Mouse (Mus musculus) CH12F3 (cell line): ENCODE data around the gene Tmem150c.

Experiments
- in situ Hi-C: fragments of 300-500 bp; cut with MboI; formaldehyde crosslinking; loops from 2 replicates; pipeline ENCODE4 v1.14.3; 2020; ENCODE audit warnings: low sequenced_read_pairs

Tmem150c gene

DNA sequence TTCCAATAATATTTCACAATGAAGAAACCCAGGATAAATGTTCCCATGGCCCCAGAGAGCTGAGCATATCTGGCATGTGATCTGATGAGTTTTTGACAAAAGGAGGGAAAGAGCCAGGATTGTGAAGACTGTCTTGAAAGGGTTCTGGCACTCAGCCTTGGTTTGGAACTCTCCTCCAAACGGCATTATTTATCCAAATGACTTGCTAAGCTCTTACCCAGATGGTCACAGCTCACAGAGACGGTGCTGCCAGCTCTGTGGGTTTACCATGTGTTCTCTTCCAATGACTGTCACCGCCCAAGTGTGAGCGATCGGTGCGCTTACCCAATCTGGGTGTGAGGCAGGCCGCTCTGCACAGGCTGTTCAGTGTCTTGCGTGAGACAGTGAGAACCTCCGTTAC is 50.7 kb downstream of the Tmem150c start:
- in situ Hi-C loops: no loop called here

DNA sequence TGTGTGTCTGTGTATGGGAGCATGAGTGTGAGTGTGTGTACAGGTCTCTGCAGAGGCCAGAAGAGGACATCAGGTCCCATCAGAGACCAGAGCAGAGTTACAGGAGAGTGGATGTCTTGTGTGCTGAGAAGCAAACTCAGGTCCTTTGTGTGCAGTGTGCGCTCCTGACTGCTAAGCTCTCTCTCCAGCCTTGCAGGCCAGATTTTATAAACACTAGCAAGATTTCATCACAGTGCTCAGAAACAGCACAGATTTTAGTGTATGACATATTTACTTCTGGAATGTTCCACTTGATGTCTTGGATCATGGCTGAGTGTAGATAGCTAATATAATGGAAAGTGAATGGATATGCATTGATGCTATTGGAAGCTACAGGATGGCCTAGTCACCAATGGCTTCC is 57.2 kb downstream of the Tmem150c start:
- in situ Hi-C loops: no loop called here

DNA sequence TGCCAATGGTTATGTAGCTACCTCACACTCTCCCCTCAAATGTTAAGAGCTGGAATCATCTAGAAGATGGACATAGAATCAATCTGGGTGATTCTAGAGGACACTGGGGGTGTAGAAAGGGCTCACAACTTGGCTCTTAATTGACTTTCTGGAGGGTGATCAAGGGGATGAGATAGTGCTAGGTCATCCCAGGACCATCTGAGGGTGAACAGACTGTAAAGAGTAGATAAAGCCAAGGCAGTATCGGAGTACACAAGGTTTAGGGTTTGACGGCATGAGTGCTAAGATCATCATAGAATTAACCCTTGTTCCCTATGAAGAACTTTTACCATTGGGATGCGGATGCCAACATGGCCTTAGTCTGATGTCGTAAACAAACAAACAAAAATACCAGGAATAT is 61.6 kb downstream of the Tmem150c start:
- in situ Hi-C loops: no loop called here

DNA sequence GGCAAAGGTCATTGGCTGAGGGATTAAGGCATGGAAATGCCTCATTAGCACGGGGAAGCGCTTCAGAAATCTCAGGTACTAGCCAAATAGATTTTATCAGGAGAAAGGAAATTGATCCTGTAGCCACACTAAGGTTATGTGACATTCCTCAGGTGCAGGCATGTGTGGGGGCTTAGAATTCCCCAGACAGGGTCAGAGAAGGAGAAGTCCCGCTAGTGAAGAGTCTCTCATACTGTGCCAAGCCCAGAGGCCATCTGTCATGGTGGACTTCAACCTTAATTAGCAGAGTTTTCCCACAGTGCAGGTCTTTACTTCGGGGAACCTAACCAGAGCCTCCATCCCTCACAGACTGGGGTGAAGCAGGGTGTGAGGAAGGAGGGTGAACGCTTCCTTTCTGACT is 62.7 kb downstream of the Tmem150c start:
- in situ Hi-C loops: no loop called here

DNA sequence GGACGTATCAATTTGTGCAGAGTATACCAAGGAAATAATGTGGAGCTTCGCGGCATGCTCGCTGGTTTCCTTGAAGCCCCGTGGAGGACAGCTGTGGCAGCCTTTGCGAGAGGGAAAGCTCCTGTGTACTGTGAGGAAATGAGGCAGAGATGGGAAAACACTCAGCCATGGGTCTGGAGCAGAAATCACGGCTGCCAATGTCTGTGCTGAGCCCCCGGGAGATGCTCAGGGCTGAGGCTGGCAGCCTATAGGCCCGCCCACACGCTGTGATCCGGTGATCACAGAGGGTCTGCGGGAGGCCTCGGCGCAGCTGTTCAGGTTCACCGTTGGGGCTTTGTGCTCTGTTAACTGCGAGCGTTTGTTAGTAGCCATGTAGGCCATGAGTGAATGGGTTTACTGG is 68.0 kb downstream of the Tmem150c start:
- in situ Hi-C loops: no loop called here

DNA sequence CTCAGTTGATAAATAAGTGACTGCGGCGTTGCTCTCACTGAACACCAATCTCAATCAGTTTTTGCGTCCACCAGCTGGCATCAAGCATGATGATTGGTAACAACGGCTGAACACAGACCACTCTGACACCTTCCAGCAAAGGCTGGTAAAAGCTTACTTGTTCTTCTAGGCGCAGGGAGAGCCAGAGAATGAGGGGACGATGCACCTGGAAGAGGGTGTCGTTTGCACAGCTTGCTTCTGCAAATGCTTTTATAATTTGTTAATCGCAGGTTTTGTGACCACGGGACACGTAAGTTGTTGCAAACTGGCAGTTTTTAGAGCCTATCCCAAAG is 68.4 kb downstream of the Tmem150c start:
- in situ Hi-C loops: no loop called here

DNA sequence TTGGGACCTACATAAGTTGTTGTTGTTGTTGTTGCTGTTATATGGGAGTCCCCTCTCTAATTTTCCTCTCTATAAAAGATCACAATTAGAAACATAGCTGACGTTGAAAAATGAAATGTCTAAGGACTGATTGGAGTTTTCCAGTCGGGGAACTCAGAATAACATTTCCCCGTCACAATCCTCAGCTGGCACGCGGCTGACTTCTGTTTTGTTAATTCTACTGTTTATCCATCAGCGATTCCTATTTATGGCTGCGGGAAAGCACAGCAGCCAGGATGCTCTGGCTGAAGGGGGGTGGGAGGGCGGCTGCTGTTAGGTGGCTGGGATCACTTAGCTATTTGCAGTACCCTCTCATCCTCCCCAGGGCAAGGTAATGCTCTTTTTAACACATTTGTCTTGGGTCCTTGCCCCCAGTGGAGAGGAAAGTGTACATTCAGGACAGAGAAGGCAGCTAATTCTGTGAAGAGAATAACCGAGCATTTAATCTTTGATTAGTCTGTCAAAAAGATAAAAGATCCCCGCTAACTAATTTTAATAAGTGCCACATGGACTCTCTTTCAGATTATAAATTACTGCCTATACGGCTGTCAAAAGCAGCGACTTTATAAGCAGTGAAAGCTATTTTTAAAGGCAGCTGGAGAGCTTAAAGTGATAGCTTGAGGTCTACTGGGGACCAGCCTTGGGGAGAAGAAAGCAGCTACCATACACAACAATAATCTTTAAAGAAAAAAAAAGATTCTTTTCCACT is 68.9 kb downstream of the Tmem150c start:
- in situ Hi-C loops: no loop called here

DNA sequence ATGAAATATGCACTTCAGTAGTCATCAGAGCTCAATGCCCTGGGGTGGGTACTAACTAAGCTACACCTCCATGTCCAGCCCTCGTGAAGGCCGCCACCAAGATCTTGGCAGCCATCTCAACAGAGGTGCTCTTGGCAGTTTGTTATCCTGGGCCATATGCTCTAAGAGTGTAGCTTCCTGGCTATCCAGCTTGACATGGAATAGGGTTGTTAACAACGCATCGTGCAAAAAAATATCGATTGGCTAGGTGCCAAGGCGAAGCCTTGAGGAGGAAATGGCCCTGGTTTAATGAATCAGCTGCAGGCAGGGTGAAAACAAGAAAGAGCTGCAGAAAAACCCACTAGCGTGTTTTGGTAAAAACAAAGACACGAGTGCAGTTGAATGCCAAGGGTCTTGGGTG is 74.5 kb downstream of the Tmem150c start:
- in situ Hi-C loops: no loop called here

DNA sequence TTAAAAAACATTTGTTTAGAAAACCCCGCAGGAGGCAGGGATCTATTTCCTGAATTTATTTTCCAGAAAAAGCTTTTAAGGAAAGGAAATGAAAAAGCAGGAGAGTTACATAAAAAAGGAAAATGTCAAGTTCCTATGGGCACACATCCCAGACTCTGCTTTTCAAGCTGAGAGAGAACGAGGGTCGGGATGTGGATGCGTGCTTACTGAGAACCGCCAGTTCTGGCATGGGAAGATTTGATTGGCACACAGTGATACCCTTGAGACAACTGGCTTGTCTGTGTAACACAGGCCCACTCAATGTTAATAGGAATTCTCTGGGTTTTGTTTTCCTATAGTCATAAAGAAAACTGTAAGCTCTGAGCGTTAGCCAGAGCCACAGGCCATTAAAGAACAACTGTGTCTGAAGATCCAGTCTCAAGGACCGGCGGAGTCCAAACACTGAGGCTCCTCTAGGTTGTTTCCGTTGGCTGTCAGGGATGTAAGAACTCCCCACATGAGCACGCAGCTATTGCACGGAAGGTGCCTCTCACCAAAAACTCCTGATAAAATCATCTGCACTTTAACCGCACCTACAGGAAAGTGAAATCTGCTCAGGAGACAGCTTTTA is 75.5 kb downstream of the Tmem150c start:
- in situ Hi-C loops: no loop called here

DNA sequence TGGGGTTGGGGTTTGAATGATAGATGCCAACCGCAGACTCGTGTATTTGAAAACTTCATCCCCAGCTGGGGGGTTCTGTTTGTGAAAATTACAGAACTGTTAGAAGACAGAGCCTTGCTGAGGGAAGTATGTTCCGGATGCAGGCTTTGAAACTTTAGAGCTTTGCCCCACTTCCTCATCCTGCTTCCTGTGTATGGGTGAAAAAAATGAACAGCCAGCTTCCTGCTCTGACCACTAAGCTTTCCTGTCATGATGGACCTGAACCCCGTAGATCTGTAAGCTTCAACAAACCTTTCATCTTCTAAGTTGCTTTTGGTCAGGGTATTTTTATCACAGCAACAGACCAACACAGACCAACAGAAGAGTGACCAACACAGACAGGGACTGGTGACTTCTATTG is 77.6 kb downstream of the Tmem150c start:
- in situ Hi-C loops: no loop called here

DNA sequence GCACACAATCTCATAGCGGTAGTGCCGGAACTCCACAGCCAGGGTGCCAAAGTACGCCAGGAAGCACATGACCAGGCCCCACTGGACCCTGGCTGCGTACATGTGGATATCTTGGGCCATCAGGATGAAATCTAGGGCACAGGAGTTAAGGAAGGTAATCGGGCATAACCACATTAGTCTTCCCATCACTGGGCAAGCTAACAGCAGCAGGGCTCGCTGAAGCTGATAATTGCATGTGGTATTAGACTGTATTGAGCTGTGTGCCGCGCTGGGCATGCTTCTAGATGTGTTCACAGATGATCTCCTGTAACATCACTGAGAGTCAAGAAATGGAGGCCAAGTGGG is 79.7 kb downstream of the Tmem150c start:
- in situ Hi-C loops: loop anchor here (10.0 kb wide), 1 partner anchor 165 kb away; no protein-coding TSS in a partner anchor

DNA sequence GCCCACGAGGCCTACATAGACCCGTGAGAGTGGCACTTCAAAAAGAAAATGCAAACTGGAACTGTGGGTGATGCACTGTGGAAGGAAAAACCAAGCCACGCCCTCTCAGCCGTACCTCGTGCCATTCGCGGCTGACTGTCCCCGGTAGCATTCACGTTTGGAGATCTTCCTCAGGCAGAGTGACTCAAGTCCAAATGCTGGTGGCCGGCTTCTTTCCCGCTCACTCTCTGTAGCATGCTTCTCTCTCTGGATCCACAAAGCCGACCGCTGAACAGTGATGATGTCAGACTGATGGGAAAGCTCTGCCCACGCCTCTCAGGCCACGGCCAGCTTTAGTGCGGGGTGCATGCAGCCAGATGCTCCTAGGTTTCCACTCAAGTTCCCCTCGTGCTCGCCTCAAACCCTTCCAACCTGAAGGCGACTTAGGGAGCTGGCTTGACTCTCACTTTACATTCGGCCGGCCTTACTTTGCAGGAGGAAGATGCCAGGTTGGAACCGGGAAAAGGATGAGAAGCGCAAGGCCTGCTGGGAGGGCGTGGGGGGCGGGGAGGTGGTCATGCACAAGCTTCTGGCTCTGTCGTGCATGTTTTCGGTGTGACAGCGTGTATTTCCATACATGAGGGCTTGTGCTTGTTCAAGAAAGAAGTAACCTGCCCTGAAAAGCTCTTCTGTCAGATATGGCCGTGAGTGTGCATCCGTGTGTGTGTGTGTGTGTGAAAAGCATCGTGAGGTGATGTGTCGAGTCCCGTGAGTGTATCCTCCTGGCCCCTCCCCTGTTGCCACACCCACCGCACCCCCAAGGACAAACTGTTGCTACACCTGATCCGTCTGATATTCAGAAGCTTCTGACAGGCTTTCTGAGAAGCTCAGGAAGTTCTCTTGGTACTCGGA is 80.3 kb downstream of the Tmem150c start:
- in situ Hi-C loops: loop anchor here (10.0 kb wide), 1 partner anchor 166 kb away; no protein-coding TSS in a partner anchor

DNA sequence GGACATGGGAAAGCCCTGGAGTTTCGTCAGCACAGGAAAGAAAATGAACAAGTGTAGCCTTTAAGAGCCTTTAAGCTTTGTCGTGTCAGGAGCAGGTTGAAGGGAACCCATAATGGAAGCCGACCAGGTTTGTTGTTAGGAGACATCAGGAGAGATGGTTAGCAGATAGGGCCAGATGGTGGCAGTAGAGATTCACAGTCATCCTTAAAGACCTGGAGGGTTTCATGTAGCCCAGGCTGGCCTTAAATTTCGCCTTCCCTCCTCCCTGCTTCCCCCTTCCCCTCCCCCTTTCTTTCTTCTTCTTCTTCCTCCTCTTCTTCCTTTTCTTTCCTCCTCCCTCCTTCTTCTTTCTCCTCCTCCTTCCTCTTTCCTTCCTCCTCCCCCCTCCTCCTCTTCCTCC is 85.0 kb downstream of the Tmem150c start:
- in situ Hi-C loops: loop anchor here (10.0 kb wide), 1 partner anchor 170 kb away; no protein-coding TSS in a partner anchor

DNA sequence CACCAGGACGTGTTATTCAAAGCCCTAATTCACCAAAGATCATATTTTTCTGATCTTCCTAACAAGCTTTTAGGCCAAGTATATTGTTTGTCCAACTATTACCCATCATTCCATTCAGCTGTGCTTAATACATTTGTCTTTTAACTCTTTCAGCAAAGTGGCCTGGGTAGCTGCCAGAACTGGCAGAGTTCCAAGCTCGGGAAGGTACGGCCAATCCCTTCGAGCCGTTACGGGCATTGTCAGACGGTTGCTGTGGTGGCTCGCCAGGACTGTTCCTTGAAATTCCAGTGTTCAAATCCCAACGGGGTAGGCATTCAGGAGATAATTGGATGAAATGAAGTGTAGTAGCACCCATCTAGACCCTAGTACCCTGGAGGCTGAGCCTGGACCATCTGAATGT is 87.1 kb downstream of the Tmem150c start:
- in situ Hi-C loops: loop anchor here (10.0 kb wide), 1 partner anchor 172 kb away; no protein-coding TSS in a partner anchor

DNA sequence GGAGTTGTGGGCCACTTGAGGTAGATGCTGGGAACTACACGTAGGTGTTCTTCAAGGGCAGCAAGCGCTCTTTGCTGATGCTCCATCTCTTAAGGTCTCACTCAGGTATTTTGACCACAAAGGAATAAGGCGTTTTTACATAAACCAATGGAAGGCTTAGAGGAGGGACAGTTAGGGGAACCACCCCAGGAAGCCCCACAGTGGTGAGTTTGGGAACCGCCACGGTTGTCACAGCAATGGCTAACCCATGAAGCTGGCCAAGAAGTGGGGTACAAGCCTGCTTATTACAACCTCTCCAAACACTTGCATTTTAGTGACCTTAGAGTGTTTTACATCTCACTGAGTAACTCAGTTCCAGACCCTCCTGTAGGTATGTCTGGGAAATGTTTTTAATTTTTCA is 88.1 kb downstream of the Tmem150c start:
- in situ Hi-C loops: loop anchor here (10.0 kb wide), 1 partner anchor 173 kb away; no protein-coding TSS in a partner anchor

DNA sequence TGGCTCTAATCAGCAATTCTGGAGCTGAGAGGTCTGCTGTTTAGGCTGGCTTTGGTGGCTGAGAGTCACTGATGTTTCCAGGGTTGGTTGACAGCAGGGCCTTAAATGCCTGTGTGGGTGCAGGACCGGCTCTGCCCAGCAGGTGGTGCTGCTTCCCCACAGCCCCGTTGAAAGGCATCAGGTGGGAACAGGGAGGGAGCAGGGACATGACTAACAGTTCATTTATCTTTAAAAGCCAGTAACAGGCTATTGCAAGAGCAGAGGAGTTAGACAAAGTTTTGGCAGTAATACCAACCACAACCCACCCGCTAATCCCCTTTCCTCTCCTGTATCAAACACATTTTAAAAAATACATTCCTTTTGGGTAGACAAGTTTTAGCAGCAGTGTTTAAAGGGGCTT is 89.4 kb downstream of the Tmem150c start:
- in situ Hi-C loops: loop anchor here (10.0 kb wide), 1 partner anchor 175 kb away; no protein-coding TSS in a partner anchor

DNA sequence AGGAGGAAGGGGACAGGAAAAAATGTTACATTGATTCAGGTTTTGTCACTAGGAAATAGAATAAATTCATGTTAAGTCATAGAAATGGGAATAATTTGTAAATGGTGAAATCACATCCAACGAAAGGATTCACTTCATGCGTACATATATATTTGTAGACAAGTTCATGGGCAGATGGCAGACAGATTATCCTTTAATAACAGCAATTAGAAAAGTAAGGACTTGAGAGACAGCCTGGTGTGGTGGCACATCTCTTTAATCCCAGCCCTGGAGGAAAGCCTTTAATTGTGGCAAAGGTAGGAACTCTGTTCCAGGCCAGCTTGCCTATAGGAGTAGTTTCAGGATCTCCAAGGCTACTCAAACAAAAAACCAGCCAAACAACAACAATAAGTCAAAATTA is 90.1 kb downstream of the Tmem150c start:
- in situ Hi-C loops: no loop called here

DNA sequence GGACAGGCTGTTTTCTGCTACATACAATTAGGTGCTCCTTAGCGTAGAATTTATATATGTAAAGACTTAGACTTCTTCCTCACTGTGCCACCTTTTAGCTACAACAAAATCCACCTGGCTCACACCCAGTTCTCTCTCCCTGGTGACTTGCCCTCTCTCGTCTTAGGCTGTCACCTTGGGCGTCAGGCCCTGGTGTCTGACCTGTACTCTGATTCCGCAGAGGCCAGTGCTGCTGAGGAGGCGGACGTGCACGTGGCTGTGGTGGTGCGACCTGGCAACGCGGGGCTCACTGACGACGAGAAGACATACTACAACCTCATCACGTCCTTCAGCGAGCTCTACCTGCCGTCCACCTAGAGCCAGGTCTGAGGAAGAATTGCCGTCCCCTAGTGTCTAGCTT is 92.0 kb downstream of the Tmem150c start:
- in situ Hi-C loops: no loop called here

DNA sequence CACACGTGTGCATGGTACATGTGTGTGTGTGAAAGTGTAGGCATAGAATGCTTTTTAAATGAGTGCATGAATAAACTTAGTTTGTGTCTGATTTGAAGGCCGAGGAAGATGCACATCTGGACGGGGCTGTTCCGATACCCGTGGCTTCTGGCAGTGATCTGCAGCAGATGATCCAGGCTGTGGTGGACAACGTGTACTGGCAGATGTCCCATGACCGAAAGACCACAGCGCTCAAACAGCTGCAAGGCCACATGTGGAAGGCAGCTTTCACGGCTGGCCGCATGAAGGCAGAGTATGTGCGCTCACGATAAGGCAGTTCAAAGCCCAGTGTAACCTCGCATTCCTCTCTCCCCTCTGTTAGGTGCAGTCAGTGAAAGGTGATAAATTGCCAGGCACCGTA is 98.7 kb downstream of the Tmem150c start:
- in situ Hi-C loops: no loop called here

DNA sequence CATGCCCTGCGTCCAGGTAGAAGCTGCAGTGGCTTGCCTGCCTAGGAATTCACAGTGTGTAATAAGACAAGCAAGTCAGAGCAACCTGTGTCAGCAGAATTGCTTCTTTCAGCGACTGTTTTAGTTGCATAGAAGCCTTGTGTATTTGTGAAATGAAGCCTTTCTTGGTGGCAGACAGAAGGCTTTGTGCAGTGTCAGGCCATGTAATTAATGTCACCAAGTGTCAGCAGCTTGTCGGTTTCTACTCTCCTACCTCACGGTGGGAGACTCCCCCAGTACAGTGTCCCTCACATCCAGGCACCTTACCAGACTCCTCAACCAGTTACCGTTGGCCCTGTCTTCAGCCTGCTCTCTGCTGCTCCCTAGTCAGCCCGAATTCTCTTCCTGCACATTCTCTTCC is 100.3 kb downstream of the Tmem150c start:
- in situ Hi-C loops: no loop called here

DNA sequence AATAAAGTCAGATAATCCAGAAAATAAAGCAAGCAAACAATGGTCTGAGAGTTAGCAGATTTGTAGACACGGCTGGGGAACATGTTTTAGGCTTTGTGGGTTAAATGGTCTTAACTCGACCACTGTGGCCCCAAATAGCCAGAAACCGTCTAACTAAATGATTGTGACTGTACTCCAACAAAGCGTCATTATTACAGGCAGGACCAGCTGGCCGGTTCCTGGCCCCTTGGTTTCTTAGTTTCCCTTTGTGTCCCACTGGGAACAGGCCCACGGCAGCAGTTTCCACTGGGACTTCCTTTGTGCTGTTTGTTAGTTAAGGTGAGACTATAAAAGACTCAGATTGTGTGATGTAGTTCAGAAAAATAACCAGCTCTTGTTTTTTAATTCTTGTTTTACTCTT is 100.9 kb downstream of the Tmem150c start:
- in situ Hi-C loops: no loop called here
